Mouse (Mus musculus) midbrain, embryonic 14.5 days (tissue): ENCODE measurements around the gene Gm36176. TPM values are rescaled to one million over a fixed set of nuclear protein-coding genes. Genes with fewer than 3 reads are reported as not detected.
"Not testable (repeated sequence)": the region's sequence is repeated elsewhere in the genome, so short reads cannot be mapped to it uniquely, and the experiment has no call there.

Experiments used
- ATAC-seq: fragments of 200-750 bp; cut with Nextera tagmentation; 2 replicates; pipeline ENCODE4 v1.8.0; 2017; ENCODE audit warnings: moderate number of reproducible peaks, moderate library complexity; ENCODE audit not compliant: low FRiP score, low TSS enrichment
- DNase-seq: peaks from one replicate; pipeline ENCODE4 v3.0.0-alpha.2; 2015
- H3K27ac ChIP-seq: fragments of 300-500 bp; sonication (generic); replicated peaks from 2 replicates; pipeline ENCODE4 v1.5.1; 2014; ENCODE audit warnings: mild to moderate bottlenecking, low read depth, low read length, moderate library complexity
- H3K27me3 ChIP-seq: fragments of 300-500 bp; sonication (generic); 2 replicates; pipeline ENCODE4 v1.6.1; 2014; ENCODE audit warnings: low read length, control low read depth, mixed read lengths; ENCODE audit not compliant: control insufficient read depth, insufficient read depth
- H3K36me3 ChIP-seq: fragments of 300-500 bp; sonication (generic); 2 replicates; pipeline ENCODE4 v1.6.1; 2014; ENCODE audit warnings: low read length, control low read depth; ENCODE audit not compliant: control insufficient read depth, insufficient read depth
- H3K4me1 ChIP-seq: fragments of 300-500 bp; sonication (generic); 2 replicates; pipeline ENCODE4 v1.6.1; 2014; ENCODE audit warnings: mild to moderate bottlenecking, antibody characterized with exemption, low read length, control low read depth; ENCODE audit not compliant: control insufficient read depth, insufficient read depth
- H3K4me2 ChIP-seq: fragments of 300-500 bp; sonication (generic); 2 replicates; pipeline ENCODE4 v1.6.1; 2014; ENCODE audit warnings: mild to moderate bottlenecking, low read length, moderate library complexity
- H3K4me3 ChIP-seq: fragments of 300-500 bp; sonication (generic); replicated peaks from 2 replicates; pipeline ENCODE4 v1.5.1; 2014; ENCODE audit warnings: low read depth, low read length
- H3K9ac ChIP-seq: fragments of 300-500 bp; sonication (generic); replicated peaks from 2 replicates; pipeline ENCODE4 v1.6.1; 2014; ENCODE audit warnings: mild to moderate bottlenecking, low read length, moderate library complexity
- H3K9me3 ChIP-seq: fragments of 300-500 bp; sonication (generic); 2 replicates; pipeline ENCODE4 v1.6.1; 2016; ENCODE audit warnings: low read length, control low read depth, mixed read lengths; ENCODE audit not compliant: control insufficient read depth
- WGBS: fragments of 180-500 bp; shearing (Covaris S2); extraction: QIAGEN DNeasy Blood & Tissue Kit; methylation state at CpG from one replicate; pipeline ENCODE4 v1.1.7; 2014; 5-methylcytosine and 5-hydroxymethylcytosine counted together
- polyA plus RNA-seq: library from polyadenylated mRNA; unstranded; fragments of >200 nt; fragmentation: Nextera tagmentation; extraction: Ambion mirVana; gene quantifications from 2 replicates; pipeline ENCODE4 v1.2.1, GENCODE M21; 2014

The Gm36176 gene
- not detected in 2 replicates for polyA plus RNA-seq

DNA sequence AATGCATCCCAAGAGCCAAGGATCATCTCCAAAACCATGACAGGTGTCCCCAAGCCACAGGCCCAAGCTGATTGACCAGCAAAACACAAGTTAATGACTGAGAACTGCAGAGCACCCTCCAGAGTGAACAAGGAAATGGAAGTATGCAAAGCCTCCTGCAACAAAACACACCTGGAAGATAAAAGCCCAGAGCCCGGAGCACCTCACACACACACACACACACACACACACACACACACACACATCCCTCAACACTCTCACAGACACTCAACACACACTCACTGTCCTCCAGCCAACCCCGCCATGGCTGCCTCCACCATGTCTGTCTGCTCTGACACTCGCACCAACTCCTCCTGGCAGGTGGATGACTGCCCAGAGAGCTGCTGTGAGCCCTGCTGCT, at the start of gene Gm36176:
TSS of gene Gm36176 (plus strand) at position 301 of the 400 bp plus-strand sequence.
- DNase-seq (no peak), ATAC-seq (no peak)
- no peak within 1 kb of the TSS for H3K9ac ChIP-seq
- WGBS = 71% methylated on average over 3 of the region's 3 CpGs
- no peaks in the 10 kb centered on the region for H3K4me1 ChIP-seq
- H3K36me3 ChIP-seq = no peaks in the 10 kb centered on the region
- H3K27ac ChIP-seq = no peak within 1 kb of the TSS
- H3K9me3 ChIP-seq = peaks cover 15% of the 10 kb centered on the region
- H3K4me3 ChIP-seq = no peak within 1 kb of the TSS
- no peak within 1 kb of the TSS for H3K4me2 ChIP-seq
- H3K27me3 ChIP-seq = no peaks in the 10 kb centered on the region

DNA sequence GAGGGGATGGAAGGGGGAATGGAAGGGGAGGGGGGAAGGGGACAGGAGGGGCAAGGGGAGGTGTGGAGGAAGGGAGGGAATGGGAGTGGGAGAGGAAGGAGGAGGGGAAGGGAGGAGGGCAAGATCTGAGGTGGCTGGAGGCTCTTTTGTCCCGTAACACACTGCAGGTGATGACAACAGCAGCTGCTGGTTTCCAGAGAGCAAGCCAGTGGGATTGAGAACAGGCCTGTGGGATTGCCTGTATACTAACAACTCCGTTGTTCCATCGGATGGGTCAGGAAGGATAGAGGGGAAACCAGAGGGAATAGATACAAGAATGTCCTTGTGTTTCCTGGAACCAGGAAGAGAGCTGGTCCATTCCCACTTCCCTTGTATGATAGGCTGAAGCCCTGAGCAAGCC, 48.9 kb upstream of the Gm36176 start:
- ATAC-seq (no peak), DNase-seq (peak; percentile 11)
- Histone ChIP-seq H3K9ac (no peak overlapping the region), H3K36me3 (no peaks in the 10 kb centered on the region), H3K4me2 (no peak overlapping the region), H3K4me1 (no peaks in the 10 kb centered on the region), H3K27ac (0 out of 2 replicates have a peak overlapping the region, but pooled peaks have one; percentile 38), H3K9me3 (no peaks in the 10 kb centered on the region), H3K4me3 (no peak overlapping the region), H3K27me3 (no peaks in the 10 kb centered on the region)
- 19% methylated on average over 3 of the region's 3 CpGs for WGBS

DNA sequence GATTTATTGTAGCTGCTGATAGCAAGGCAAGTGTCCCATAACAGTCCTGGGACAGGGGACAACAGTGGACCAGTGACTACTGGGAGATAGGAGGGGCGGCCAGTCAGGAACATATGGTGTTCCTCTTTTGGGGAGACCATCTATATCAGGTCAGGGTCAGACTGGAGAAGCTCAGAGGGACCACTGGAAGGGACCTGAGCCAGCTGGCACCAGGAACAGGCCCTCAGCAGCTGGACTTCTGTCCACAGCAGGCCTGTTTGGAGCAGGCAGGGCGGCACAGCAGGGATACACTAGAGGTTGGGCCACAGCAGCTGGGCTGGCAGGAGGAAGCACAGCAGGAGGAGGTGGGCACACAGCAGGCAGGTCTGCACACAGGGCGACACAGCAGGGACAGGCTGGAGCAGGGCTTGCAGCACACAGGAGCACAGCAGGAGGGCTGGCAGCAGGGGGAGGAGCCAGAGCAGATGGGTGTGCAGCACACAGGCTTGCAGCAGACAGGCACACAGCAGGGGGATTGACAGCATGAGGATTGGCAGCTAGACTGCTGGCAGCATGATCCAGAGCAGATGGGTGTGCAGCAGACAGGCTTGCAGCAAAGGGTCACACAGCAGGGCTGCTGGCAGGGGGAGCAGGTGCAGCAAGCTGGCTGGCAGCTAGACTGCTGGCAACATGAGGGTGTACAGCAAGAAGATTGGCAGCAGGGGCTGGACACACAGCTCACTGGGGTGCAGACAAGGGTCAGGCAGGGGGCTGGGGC, 48.3 kb upstream of the Gm36176 start:
- peak overlapping the region; percentile 37; the same call in 1 of the 2 replicates for H3K27ac ChIP-seq
- not testable (repeated sequence) for H3K4me2 ChIP-seq, H3K9ac ChIP-seq, H3K4me3 ChIP-seq, H3K27me3 ChIP-seq, H3K36me3 ChIP-seq, H3K4me1 ChIP-seq, H3K9me3 ChIP-seq, ATAC-seq, DNase-seq
- 45% methylated on average over 3 of the region's 3 CpGs for WGBS

DNA sequence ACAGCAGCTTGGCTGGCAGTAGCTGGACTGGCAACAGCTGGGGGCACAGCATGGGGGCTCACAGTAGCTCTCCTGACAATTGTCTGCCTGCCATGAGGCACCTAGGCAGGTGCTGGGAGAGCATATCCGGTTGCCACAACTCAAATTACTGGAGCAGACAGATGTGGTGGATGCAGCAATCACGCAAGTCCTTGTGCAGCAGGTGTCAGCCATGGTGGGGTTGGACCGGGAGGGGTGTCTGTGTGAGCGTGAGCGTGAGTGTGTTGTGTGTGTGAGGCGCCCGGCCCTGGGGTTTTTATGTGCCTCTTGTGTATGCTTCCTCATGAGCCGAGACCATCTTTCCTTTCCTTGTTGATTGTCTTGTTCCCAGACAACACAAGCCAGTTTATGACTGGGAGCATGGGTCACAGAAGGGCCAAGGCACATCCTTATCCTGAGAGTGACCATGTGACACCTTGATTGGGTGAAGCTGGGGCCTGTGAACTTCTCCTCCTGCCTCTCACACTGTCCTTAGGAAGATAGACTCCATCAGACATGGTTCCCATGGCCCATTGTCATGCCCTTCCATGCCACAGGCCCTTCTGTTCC, 47.6 kb upstream of the Gm36176 start, which contains the start of gene Gm19668:
TSS of gene Gm19668 (minus strand) at position 213 of the 588 bp plus-strand sequence.
- Histone ChIP-seq H3K9ac (no peak within 1 kb of the TSS), H3K9me3 (no peaks in the 10 kb centered on the region), H3K4me2 (no peak within 1 kb of the TSS), H3K36me3 (no peaks in the 10 kb centered on the region), H3K27me3 (no peaks in the 10 kb centered on the region), H3K4me1 (no peaks in the 10 kb centered on the region), H3K4me3 (no peak within 1 kb of the TSS), H3K27ac (peak within 1 kb of the TSS; percentile 37; the same call in 1 of the 2 replicates)
- 0 out of 2 replicates have a peak, but pooled peaks have one; percentile 17 for ATAC-seq
- WGBS = 67% methylated on average over 8 of the region's 8 CpGs
- DNase-seq = no peak

DNA sequence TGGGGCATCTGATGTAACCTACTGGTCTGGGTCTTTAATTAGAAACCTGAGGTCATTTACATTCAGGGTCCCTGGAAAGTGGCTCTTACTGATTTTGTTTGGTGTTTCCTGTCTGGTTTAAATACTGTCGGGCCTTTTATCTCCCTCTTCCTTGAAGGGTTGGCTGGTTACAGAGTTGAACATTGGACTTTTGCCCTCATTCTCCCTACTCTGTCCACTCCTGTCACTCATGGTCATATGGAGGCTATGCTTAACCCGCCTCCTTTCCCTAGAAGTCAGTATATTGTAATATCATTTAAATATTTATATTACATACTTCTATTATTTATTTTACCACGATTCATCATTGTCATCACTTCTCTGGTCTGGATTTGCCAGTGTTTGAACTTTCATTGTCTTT, 42.5 kb upstream of the Gm36176 start:
- H3K4me2 ChIP-seq = no peak overlapping the region
- H3K9me3 ChIP-seq = no peaks in the 10 kb centered on the region
- WGBS = 86% methylated on average over 3 of the region's 3 CpGs
- H3K27ac ChIP-seq = no peak overlapping the region
- no peak overlapping the region for H3K4me3 ChIP-seq
- no peaks in the 10 kb centered on the region for H3K36me3 ChIP-seq
- no peaks in the 10 kb centered on the region for H3K4me1 ChIP-seq
- H3K27me3 ChIP-seq = no peaks in the 10 kb centered on the region
- ATAC-seq (no peak), DNase-seq (no peak)
- H3K9ac ChIP-seq = no peak overlapping the region

DNA sequence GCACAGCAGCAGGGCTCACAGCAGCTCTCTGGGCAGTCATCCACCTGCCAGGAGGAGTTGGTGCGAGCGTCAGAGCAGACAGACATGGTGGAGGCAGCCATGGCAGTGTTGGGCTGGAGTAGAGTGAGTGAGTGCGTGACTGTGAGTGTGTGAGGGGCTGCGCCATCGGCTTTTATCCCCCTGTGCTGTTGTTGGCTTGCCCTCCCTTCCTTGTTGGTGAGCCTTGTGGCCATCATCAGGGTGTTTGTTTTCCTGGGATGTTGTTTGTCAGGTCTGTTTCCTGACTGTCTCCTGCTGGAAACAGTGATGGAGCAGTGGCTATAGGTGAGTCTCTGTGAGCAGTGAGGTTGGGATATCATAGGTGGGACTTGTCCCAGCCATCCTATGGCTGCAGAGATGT, 34.9 kb upstream of the Gm36176 start, which contains the start of gene Gm9507:
TSS of gene Gm9507 (minus strand) at position 101 of the 400 bp plus-strand sequence.
- Histone ChIP-seq H3K4me2 (no peak within 1 kb of the TSS), H3K27ac (no peak within 1 kb of the TSS), H3K27me3 (no peaks in the 10 kb centered on the region), H3K4me3 (no peak within 1 kb of the TSS), H3K36me3 (no peaks in the 10 kb centered on the region), H3K9me3 (no peaks in the 10 kb centered on the region), H3K4me1 (no peaks in the 10 kb centered on the region), H3K9ac (no peak within 1 kb of the TSS)
- ATAC-seq (no peak), DNase-seq (no peak)
- WGBS = 79% methylated on average over 5 of the region's 5 CpGs

DNA sequence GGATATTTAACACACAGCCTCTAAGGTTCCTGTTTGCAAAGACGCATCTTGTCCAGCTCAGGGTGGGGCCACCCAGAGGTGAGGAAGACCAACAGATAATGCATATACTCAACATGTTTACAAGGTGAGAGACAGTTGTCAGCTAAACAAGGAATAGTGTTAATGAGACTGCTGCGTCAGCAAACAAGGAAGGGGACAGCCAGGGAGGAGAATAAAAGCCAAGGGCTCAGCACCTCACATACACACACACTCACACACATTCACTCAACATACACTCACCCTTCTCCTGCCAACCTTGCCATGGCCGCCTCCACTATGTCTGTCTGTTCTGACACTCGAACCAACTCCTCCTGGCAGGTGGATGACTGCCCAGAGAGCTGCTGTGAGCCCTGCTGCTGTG, 32.2 kb upstream of the Gm36176 start, which contains the start of gene Gm2696:
TSS of gene Gm2696 (plus strand) at position 301 of the 400 bp plus-strand sequence.
- H3K9ac ChIP-seq = no peak within 1 kb of the TSS
- no peaks in the 10 kb centered on the region for H3K36me3 ChIP-seq
- no peak within 1 kb of the TSS for H3K4me3 ChIP-seq
- H3K27ac ChIP-seq = no peak within 1 kb of the TSS
- H3K4me1 ChIP-seq = no peaks in the 10 kb centered on the region
- no peak within 1 kb of the TSS for H3K4me2 ChIP-seq
- no peaks in the 10 kb centered on the region for H3K27me3 ChIP-seq
- H3K9me3 ChIP-seq = no peaks in the 10 kb centered on the region
- DNase-seq = no peak
- 65% methylated on average over 4 of the region's 4 CpGs for WGBS
- ATAC-seq = no peak

DNA sequence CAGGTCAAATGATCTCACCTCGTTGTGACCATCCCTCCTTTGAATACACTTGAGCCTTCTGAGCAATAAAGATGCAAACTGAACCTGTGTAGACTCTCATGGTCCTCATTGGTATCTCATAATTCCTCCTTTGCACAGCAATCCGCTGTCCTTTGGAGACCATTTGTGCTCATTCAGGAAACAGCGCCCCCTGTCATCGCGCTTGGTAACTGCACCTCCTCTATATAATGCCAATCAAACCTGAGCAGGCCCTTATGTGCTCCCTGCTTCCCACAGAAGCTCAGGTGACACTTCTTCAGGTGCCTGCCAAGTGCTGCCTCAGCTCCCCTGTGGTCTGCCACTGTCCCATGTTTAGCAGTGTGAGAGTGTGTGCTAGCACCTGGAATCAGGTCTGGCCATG, 31.1 kb upstream of the Gm36176 start:
- Histone ChIP-seq H3K9me3 (no peaks in the 10 kb centered on the region), H3K4me2 (no peak overlapping the region), H3K36me3 (no peaks in the 10 kb centered on the region), H3K4me3 (no peak overlapping the region), H3K27ac (no peak overlapping the region), H3K4me1 (no peaks in the 10 kb centered on the region), H3K27me3 (no peaks in the 10 kb centered on the region), H3K9ac (no peak overlapping the region)
- peak; percentile 52 for DNase-seq
- ATAC-seq = no peak
- 37% methylated on average over 5 of the region's 5 CpGs for WGBS
